Mouse (Mus musculus) adrenal gland, adult 2 months (tissue): ENCODE measurements around the gene Fam171a1. TPM values are rescaled to one million over a fixed set of nuclear protein-coding genes. Genes with fewer than 3 reads are reported as not detected.

Experiments used
- DNase-seq: peaks from one replicate; pipeline ENCODE4 v3.0.0; 2021
- polyA plus RNA-seq: library from polyadenylated mRNA; depleted of rRNA; stranded (reverse); fragments of >200 nt; gene quantifications from 2 replicates; pipeline ENCODE4 v1.2.3, GENCODE M21; 2012
- total RNA-seq, 2 experiments: library from RNA; stranded (reverse); gene quantifications; 2 replicates each; pipeline ENCODE4 v1.2.3; 2021

The Fam171a1 gene
- total and polyA plus RNA-seq, 3 experiments: 14.7 to 35.2 (median 24.6) TPM

GRCm38 (mm10) chr2:3138308-3138707 lies 24.3 kb downstream of the Fam171a1 start:
- no peak for DNase-seq

GRCm38 (mm10) chr2:3139065-3139464 lies 25.0 kb downstream of the Fam171a1 start:
- DNase-seq: no peak

- DNase-seq: no peak
Measured at GRCm38 (mm10) chr2:3139578-3139977, 25.6 kb downstream of the Fam171a1 start.

GRCm38 (mm10) chr2:3140585-3140984 lies 26.6 kb downstream of the Fam171a1 start:
- no peak for DNase-seq

GRCm38 (mm10) chr2:3141804-3142203 lies 27.8 kb downstream of the Fam171a1 start:
- no peak for DNase-seq

- peak; percentile 72 for DNase-seq
Measured at GRCm38 (mm10) chr2:3144291-3144690, 30.3 kb downstream of the Fam171a1 start.

GRCm38 (mm10) chr2:3147550-3148157 lies 33.6 kb downstream of the Fam171a1 start:
- no peak for DNase-seq

GRCm38 (mm10) chr2:3148731-3149130 lies 34.7 kb downstream of the Fam171a1 start:
- DNase-seq: no peak

- no peak for DNase-seq
Measured at GRCm38 (mm10) chr2:3150324-3150723, 36.3 kb downstream of the Fam171a1 start.

GRCm38 (mm10) chr2:3151336-3151735 lies 37.3 kb downstream of the Fam171a1 start:
- DNase-seq: no peak

- no peak for DNase-seq
Measured at GRCm38 (mm10) chr2:3154091-3154665, 40.2 kb downstream of the Fam171a1 start.

- no peak for DNase-seq
Measured at GRCm38 (mm10) chr2:3154986-3155385, 41.0 kb downstream of the Fam171a1 start.

- no peak for DNase-seq
Measured at GRCm38 (mm10) chr2:3157030-3157429, 43.0 kb downstream of the Fam171a1 start.

GRCm38 (mm10) chr2:3157661-3158344 lies 43.8 kb downstream of the Fam171a1 start:
- peak; percentile 57 for DNase-seq

- no peak for DNase-seq
Measured at GRCm38 (mm10) chr2:3158682-3159412, 44.8 kb downstream of the Fam171a1 start.

- no peak for DNase-seq
Measured at GRCm38 (mm10) chr2:3161578-3161977, 47.6 kb downstream of the Fam171a1 start.

- no peak for DNase-seq
Measured at GRCm38 (mm10) chr2:3163501-3164076, 49.6 kb downstream of the Fam171a1 start.

GRCm38 (mm10) chr2:3165037-3165600 lies 51.1 kb downstream of the Fam171a1 start:
- DNase-seq: no peak

- DNase-seq: no peak
Measured at GRCm38 (mm10) chr2:3165890-3166605, 52.0 kb downstream of the Fam171a1 start.

GRCm38 (mm10) chr2:3168719-3169402 lies 54.8 kb downstream of the Fam171a1 start:
- DNase-seq: no peak

GRCm38 (mm10) chr2:3169403-3169747 lies 55.4 kb downstream of the Fam171a1 start:
- DNase-seq: no peak
